Mouse (Mus musculus) CH12.LX (cell line): ENCODE data around the gene Rnf38. TPM values are rescaled to one million over a fixed set of nuclear protein-coding genes. Genes with fewer than 3 reads are reported as not detected.

Experiments
- DNase-seq: peaks from one replicate; pipeline ENCODE4 v3.0.0-alpha.2; 2013; ENCODE audit errors: extremely low read depth
- H3K27ac ChIP-seq: 2 replicates; pipeline ENCODE4 v1.5.1; 2012; ENCODE audit warnings: low read depth, mild to moderate bottlenecking, control low read depth, moderate library complexity; ENCODE audit not compliant: insufficient read depth
- H3K27me3 ChIP-seq: replicated peaks from 2 replicates; pipeline ENCODE3; 2012; ENCODE audit warnings: inconsistent platforms
- H3K36me3 ChIP-seq, 2 experiments: replicated peaks in 1 of 2; 2 replicates each; pipeline versions ENCODE3 to v1.6.1; 2012; ENCODE audit warnings: inconsistent platforms in 1 of 2, low read length in 1 of 2, mild to moderate bottlenecking in 1 of 2, mixed read lengths in 1 of 2, moderate library complexity in 1 of 2; ENCODE audit not compliant: control insufficient read depth in 1 of 2, insufficient read depth in 1 of 2
- H3K4me1 ChIP-seq, 2 experiments: 2 replicates each; pipeline ENCODE4 v1.6.1; 2012; ENCODE audit warnings: inconsistent platforms in 1 of 2, moderate library complexity in 1 of 2; ENCODE audit not compliant: insufficient read depth in 2 of 2, control insufficient read depth in 1 of 2
- H3K4me2 ChIP-seq: 2 replicates; pipeline ENCODE4 v1.6.1; 2012; ENCODE audit warnings: low read depth, mild to moderate bottlenecking, control low read depth; ENCODE audit not compliant: poor library complexity, insufficient read depth, severe bottlenecking
- H3K4me3 ChIP-seq, 3 experiments: fragments of 150-350 bp in 1 of 3; sonication (generic) in 1 of 3; replicated peaks in 1 of 3; 2 replicates each; pipeline versions ENCODE3 to v1.5.1; 2011 to 2012; ENCODE audit warnings: low read depth in 2 of 3, low read length in 2 of 3, mild to moderate bottlenecking in 2 of 3, moderate library complexity in 2 of 3, control low read depth in 1 of 3, improper control_type of control experiment in 1 of 3, inconsistent platforms in 1 of 3, mixed read lengths in 1 of 3; ENCODE audit not compliant: poor library complexity in 1 of 3
- H3K79me2 ChIP-seq: replicated peaks from 2 replicates; pipeline ENCODE4 v1.6.1; 2012; ENCODE audit warnings: mild to moderate bottlenecking, moderate library complexity; ENCODE audit not compliant: control insufficient read depth, poor library complexity, insufficient read depth, severe bottlenecking; ENCODE audit errors: extremely low read depth
- H3K9ac ChIP-seq: 2 replicates; pipeline ENCODE4 v1.6.1; 2012; ENCODE audit warnings: low read depth, mild to moderate bottlenecking, control low read depth, moderate library complexity; ENCODE audit not compliant: insufficient read depth
- H3K9me3 ChIP-seq: replicated peaks from 2 replicates; pipeline ENCODE3; 2012; ENCODE audit warnings: low read length, inconsistent platforms, mixed read lengths
- BHLHE40 ChIP-seq: IDR thresholded peaks from 2 replicates; pipeline ENCODE4 v1.6.1; 2011; ENCODE audit warnings: mild to moderate bottlenecking, low read depth, low read length, improper control_type of control experiment
- CHD1 ChIP-seq: IDR thresholded peaks from 2 replicates; pipeline ENCODE4 v1.6.1; 2012; ENCODE audit warnings: low read depth, low read length, improper control_type of control experiment, inconsistent platforms
- CHD2 ChIP-seq: IDR thresholded peaks from 2 replicates; pipeline ENCODE4 v1.6.1; 2011; ENCODE audit warnings: low read length, improper control_type of control experiment
- EP300 ChIP-seq: IDR thresholded peaks from 2 replicates; pipeline ENCODE4 v1.6.1; 2011; ENCODE audit warnings: low read length, improper control_type of control experiment
- ETS1 ChIP-seq: conservative IDR thresholded peaks from 2 replicates; pipeline ENCODE4 v1.6.1; 2012; ENCODE audit warnings: low read depth, mild to moderate bottlenecking, inconsistent platforms, low read length, improper control_type of control experiment, moderate library complexity
- GABPA ChIP-seq: IDR thresholded peaks from 2 replicates; pipeline ENCODE4 v1.6.1; 2012; ENCODE audit warnings: low read depth, low read length, improper control_type of control experiment, inconsistent platforms; ENCODE audit not compliant: insufficient replicate concordance
- IRF4 ChIP-seq: IDR thresholded peaks from 2 replicates; pipeline ENCODE4 v1.6.1; 2014; ENCODE audit warnings: low read depth, mild to moderate bottlenecking, inconsistent platforms, low read length, improper control_type of control experiment
- JUND ChIP-seq: conservative IDR thresholded peaks from 2 replicates; pipeline ENCODE4 v1.6.1; 2011; ENCODE audit warnings: low read depth, low read length, improper control_type of control experiment
- KAT2A ChIP-seq: IDR thresholded peaks from 2 replicates; pipeline ENCODE4 v1.6.1; 2012; ENCODE audit warnings: low read length, improper control_type of control experiment, inconsistent platforms; ENCODE audit not compliant: insufficient replicate concordance
- MAX ChIP-seq: IDR thresholded peaks from 2 replicates; pipeline ENCODE4 v1.6.1; 2011; ENCODE audit warnings: low read length, improper control_type of control experiment
- MEF2A ChIP-seq: IDR thresholded peaks from 2 replicates; pipeline ENCODE4 v1.6.1; 2014; ENCODE audit warnings: low read depth, mild to moderate bottlenecking, inconsistent platforms, low read length, improper control_type of control experiment, borderline replicate concordance
- MYC ChIP-seq: IDR thresholded peaks from 2 replicates; pipeline ENCODE4 v1.6.1; 2011; ENCODE audit warnings: low read depth, mild to moderate bottlenecking, improper control_type of control experiment, low read length
- NELFE ChIP-seq: IDR thresholded peaks from 2 replicates; pipeline ENCODE4 v1.6.1; 2011; ENCODE audit warnings: low read depth, low read length, improper control_type of control experiment
- NRF1 ChIP-seq: IDR thresholded peaks from 2 replicates; pipeline ENCODE4 v1.6.1; 2014; ENCODE audit warnings: low read depth, mild to moderate bottlenecking, inconsistent platforms, low read length, improper control_type of control experiment, moderate library complexity
- PAX5 ChIP-seq: IDR thresholded peaks from 2 replicates; pipeline ENCODE4 v1.6.1; 2012; ENCODE audit warnings: low read length, inconsistent platforms, mixed read lengths
- POLR2A ChIP-seq: IDR thresholded peaks from 2 replicates; pipeline ENCODE4 v1.6.1; 2011; ENCODE audit warnings: low read depth, mild to moderate bottlenecking, improper control_type of control experiment, low read length
- POLR2AphosphoS2 ChIP-seq: IDR thresholded peaks from 2 replicates; pipeline ENCODE4 v1.6.1; 2011; ENCODE audit warnings: low read depth, low read length, improper control_type of control experiment
- SIN3A ChIP-seq: IDR thresholded peaks from 2 replicates; pipeline ENCODE4 v1.6.1; 2012; ENCODE audit warnings: low read length, improper control_type of control experiment, inconsistent platforms
- SMC3 ChIP-seq: IDR thresholded peaks from 2 replicates; pipeline ENCODE4 v1.6.1; 2011; ENCODE audit warnings: low read depth, low read length, improper control_type of control experiment
- UBTF ChIP-seq: IDR thresholded peaks from 2 replicates; pipeline ENCODE4 v1.6.1; 2012; ENCODE audit warnings: low read depth, mild to moderate bottlenecking, inconsistent platforms, low read length, improper control_type of control experiment, moderate library complexity
- USF2 ChIP-seq: conservative IDR thresholded peaks from 2 replicates; pipeline ENCODE4 v1.6.1; 2011; ENCODE audit warnings: low read depth, low read length, improper control_type of control experiment
- ZC3H11A ChIP-seq: IDR thresholded peaks from 2 replicates; pipeline ENCODE4 v1.6.1; 2012; ENCODE audit warnings: low read depth, mild to moderate bottlenecking, inconsistent platforms, low read length, improper control_type of control experiment
- ZMIZ1 ChIP-seq: IDR thresholded peaks from 2 replicates; pipeline ENCODE4 v1.6.1; 2012; ENCODE audit warnings: low read depth, mild to moderate bottlenecking, inconsistent platforms, low read length, improper control_type of control experiment
- ZNF384 ChIP-seq: IDR thresholded peaks from 2 replicates; pipeline ENCODE4 v1.6.1; 2012; ENCODE audit warnings: low read depth, low read length, improper control_type of control experiment, inconsistent platforms
- dilution Hi-C: fragments of 300-500 bp; cut with MboI; formaldehyde crosslinking; loops from 2 replicates; pipeline ENCODE4 v1.14.3; 2020; ENCODE audit warnings: low sequenced_read_pairs; ENCODE audit not compliant: extremely low pct_unique_long_range_greater_than_20kb, extremely low pct_ligation_motif_present
- in situ Hi-C: fragments of 300-500 bp; cut with MboI; formaldehyde crosslinking; loops from 3 replicates; pipeline ENCODE4 v1.14.3; 2019; ENCODE audit warnings: low sequenced_read_pairs, low pct_ligation_motif_present, low pct_unique_long_range_greater_than_20kb, mixed read lengths
- polyA plus RNA-seq: library from polyadenylated mRNA; unstranded; fragments of >175 nt; gene quantifications from 2 replicates; pipeline ENCODE4 v1.2.1, GENCODE M21; 2012; ENCODE audit warnings: low read depth; ENCODE audit not compliant: insufficient read length
- total RNA-seq, 2 experiments: library from RNA; depleted of rRNA; stranded (reverse); fragments of 300-350 nt in 1 of 2; fragments of >200 nt in 1 of 2; gene quantifications; 2 replicates each; pipeline ENCODE4 v1.2.3; 2012 to 2014

The Rnf38 gene
- total and polyA plus RNA-seq, 3 experiments: 5.4 to 13.2 (median 6.6) TPM

- dilution Hi-C loops (no loop called here), in situ Hi-C loops (no loop called here)
- no peaks in the 10 kb centered on the region for H3K9me3 ChIP-seq
- no peak overlapping the region for H3K27ac ChIP-seq
- TF ChIP-seq NRF1: no peak
- TF ChIP-seq MAX: no peak
- TF ChIP-seq EP300: no peak
- no peak for TF ChIP-seq CHD1
- no peak for TF ChIP-seq ZNF384
- no peak for TF ChIP-seq NELFE
- no peak for TF ChIP-seq ETS1
- TF ChIP-seq GABPA: no peak
- TF ChIP-seq MYC: no peak
- TF ChIP-seq ZC3H11A: no peak
- TF ChIP-seq, all 38 proteins: peak for 0
- DNase-seq: no peak
- Histone ChIP-seq H3K4me3 (no peak overlapping the region), H3K79me2 (no peaks in the 10 kb centered on the region), H3K4me1 (peaks cover 0 to 6% of the 10 kb centered on the region in 2 experiments; a peak in 1 of 4 replicates), H3K27me3 (no peaks in the 10 kb centered on the region), H3K36me3 (peaks cover 5 to 23% of the 10 kb centered on the region in 2 experiments), H3K9ac (no peak overlapping the region), H3K4me2 (no peak overlapping the region)
Observed at GRCm38 (mm10) chr4:44154884-44155283, 78.7 kb downstream of the Rnf38 start.

GRCm38 (mm10) chr4:44152904-44153303, 80.7 kb downstream of the Rnf38 start:
- Histone ChIP-seq H3K4me1 (peaks cover 0 to 6% of the 10 kb centered on the region in 2 experiments; a peak in 1 of 4 replicates), H3K79me2 (no peaks in the 10 kb centered on the region), H3K9ac (no peak overlapping the region), H3K27me3 (no peaks in the 10 kb centered on the region), H3K36me3 (peaks cover 11 to 34% of the 10 kb centered on the region in 2 experiments), H3K27ac (no peak overlapping the region), H3K9me3 (no peaks in the 10 kb centered on the region), H3K4me2 (no peak overlapping the region), H3K4me3 (no peak overlapping the region)
- TF ChIP-seq GABPA (no peak), UBTF (no peak), SIN3A (no peak), POLR2AphosphoS2 (no peak), POLR2A (no peak), BHLHE40 (no peak), CHD1 (no peak), ZMIZ1 (no peak), PAX5 (no peak), IRF4 (no peak), JUND (no peak), EP300 (no peak), USF2 (no peak), KAT2A (no peak), MEF2A (no peak), SMC3 (no peak), CHD2 (no peak)
- in situ Hi-C loops: no loop called here
- DNase-seq: no peak
- dilution Hi-C loops: no loop called here
